Mouse (Mus musculus): ENCODE measurements around the gene Mlx. TPM values are rescaled to one million over a fixed set of nuclear protein-coding genes. Genes with fewer than 3 reads are reported as not detected.
A peak's percentile ranks its signal among the peaks of the same experiment; 100 is the strongest.
"Not testable (repeated sequence)": the region's sequence is repeated elsewhere in the genome, so short reads cannot be mapped to it uniquely, and the experiment has no call there.

The Mlx gene
- total and polyA plus RNA-seq, 3 experiments, result 13.0 to 45.9 (median 40.5) TPM

DNA sequence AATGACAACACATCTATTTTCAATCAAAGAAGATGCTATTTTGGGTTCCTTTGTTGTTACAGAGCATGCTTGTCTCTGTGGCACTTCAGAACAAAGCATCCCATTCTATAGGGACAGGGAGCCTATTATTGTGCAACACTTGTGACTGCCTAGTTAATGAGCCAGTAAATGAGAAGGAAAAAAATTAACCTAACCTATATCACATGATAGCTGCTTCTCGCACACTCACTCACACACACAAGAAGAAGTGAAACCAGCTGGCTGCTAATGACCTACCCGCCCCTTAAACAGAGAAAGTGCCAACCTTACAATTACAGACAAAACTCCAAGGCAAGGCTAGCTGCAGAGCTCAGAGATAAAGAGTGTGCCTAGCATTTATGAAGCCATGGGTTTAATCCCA, 28.5 kb downstream of the Mlx start:
- Histone ChIP-seq H3K27me3 (ENCODE audit: insufficient read depth, low read length) (no peaks in the 10 kb centered on the region), H3K4me3 (ENCODE audit: low read depth, low read length) (no peak overlapping the region), H3K4me1 (ENCODE audit: insufficient read depth, low read depth, low read length) (peaks cover 44% of the 10 kb centered on the region), H3K9me3 (replicated peaks) (peaks cover 3% of the 10 kb centered on the region; the same call in 1 of the 2 replicates), H3K36me3 (replicated peaks) (peaks cover 61% of the 10 kb centered on the region)
- TF ChIP-seq POLR2AphosphoS5 (IDR thresholded peaks at IDR 0.05; ENCODE audit: insufficient replicate concordance, low read depth, low read length) (no peak), GATA2 (IDR thresholded peaks at IDR 0.05; ENCODE audit: borderline replicate concordance, low read depth, low read length) (no peak), GATA1 (IDR thresholded peaks at IDR 0.05; ENCODE audit: borderline replicate concordance, low read length) (no peak), CTCF (IDR thresholded peaks at IDR 0.05; ENCODE audit: low read depth, low read length) (no peak), TAL1 (conservative IDR thresholded peaks at IDR 0.05; ENCODE audit: low read depth, low read length) (no peak)
- ATAC-seq (ENCODE audit: extremely low read depth, insufficient number of reproducible peaks, low FRiP score, poor library complexity, severe bottlenecking), result no peak
- no peak for DNase-seq (ENCODE audit: low spot score)

GRCm38 (mm10) chr11:101118105-101118504, 31.0 kb downstream of the Mlx start:
- H3K36me3 ChIP-seq (replicated peaks), result peaks cover 58% of the 10 kb centered on the region
- no peak for TF ChIP-seq CTCF (IDR thresholded peaks at IDR 0.05; ENCODE audit: low read depth, low read length)
- TF ChIP-seq TAL1 (conservative IDR thresholded peaks at IDR 0.05; ENCODE audit: low read depth, low read length), result no peak
- no peak for TF ChIP-seq GATA2 (IDR thresholded peaks at IDR 0.05; ENCODE audit: borderline replicate concordance, low read depth, low read length)
- no peak for TF ChIP-seq GATA1 (IDR thresholded peaks at IDR 0.05; ENCODE audit: borderline replicate concordance, low read length)
- no peak for TF ChIP-seq POLR2AphosphoS5 (IDR thresholded peaks at IDR 0.05; ENCODE audit: insufficient replicate concordance, low read depth, low read length)

DNA sequence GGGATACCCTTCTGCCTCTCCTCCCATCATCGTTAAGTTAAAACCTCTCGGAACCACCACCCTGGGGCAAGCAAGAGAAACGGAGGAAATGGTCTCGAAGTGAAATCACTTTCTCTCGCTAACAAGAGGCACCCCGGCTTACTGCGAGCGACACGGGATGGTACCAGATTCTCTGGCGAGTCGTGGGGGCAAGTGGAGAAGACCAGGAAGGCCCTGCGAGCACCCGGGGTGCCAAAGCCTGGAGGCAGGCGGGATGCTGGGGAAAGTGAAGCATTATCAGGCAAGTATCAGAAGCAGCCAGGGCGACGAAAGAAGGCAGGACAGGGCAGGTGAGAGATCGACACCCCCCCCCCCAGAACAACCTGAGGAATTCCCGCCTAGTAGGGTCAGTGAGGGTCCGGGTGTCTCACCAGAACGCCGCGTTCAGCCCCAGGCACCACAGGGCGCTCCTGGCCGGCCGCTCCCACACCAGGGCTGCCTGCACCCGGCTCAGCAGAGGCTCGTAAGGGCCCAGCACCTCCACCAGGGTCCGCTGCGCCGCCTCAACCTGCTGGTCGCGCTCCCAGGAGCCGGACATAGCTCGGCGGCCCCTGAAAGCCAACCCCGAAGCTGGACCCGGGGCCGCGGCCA, 32.2 kb downstream of the Mlx start:
- Histone ChIP-seq H3K36me3 (replicated peaks) (peaks cover 60% of the 10 kb centered on the region), H3K4me1 (ENCODE audit: insufficient read depth, low read depth, low read length) (peaks cover 57% of the 10 kb centered on the region)

More at GRCm38 (mm10) chr11:101118105-101118504, 31.0 kb downstream of the Mlx start:
- Histone ChIP-seq H3K9me3 (replicated peaks) (no peaks in the 10 kb centered on the region), H3K4me1 (ENCODE audit: insufficient read depth, low read depth, low read length) (peaks cover 55% of the 10 kb centered on the region), H3K27me3 (ENCODE audit: insufficient read depth, low read length) (no peaks in the 10 kb centered on the region), H3K4me3 (ENCODE audit: low read depth, low read length) (peak overlapping the region; percentile 92; the same call in 1 of the 2 replicates)
- no peak for DNase-seq (ENCODE audit: low spot score)
- no peak for ATAC-seq (ENCODE audit: extremely low read depth, insufficient number of reproducible peaks, low FRiP score, poor library complexity, severe bottlenecking)

DNA sequence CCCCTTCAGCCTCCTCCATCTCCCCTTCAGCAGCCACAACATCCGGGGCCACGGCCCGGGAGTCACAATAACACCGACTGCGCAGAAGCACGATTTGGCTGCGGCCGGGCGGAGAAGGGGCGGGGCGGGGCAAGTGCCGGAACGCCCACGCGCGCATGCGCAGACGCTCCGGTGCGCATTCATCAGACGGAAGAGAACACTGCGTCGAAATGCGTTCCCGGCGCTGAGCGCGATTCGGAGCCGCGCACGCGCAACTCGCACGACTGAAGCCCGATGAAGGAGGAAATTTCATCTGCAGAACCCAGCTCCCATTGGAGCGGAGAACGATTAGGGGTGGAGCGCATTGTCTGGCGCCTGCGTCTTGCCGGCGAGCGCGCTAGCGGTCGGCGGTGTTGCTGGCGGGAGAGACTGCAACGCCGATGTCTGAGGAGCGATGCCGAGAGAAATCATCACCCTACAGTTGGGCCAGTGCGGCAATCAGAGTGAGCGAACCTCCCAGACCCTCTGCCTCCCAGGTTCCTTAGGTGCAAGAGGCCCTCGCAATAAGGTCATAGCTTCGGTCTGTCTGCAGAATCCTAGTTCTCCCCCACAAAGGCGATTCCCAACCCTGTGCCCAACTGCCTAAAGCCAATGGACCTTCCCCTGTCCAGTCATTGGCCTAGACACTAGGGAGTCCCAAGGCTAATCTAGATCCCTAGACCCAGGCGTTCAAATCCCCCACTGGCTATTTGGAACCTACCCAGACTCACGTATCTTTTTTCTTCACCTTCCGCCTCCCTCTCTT, 32.9 kb downstream of the Mlx start, which contains the start of the genes Retreg3 and Tubg1:
Retreg3 (minus strand) TSS at position 133 of the 784 bp plus-strand sequence.
Tubg1 (plus strand) TSS at position 178 of the 784 bp plus-strand sequence.
- peak; percentile 94 for DNase-seq (ENCODE audit: low spot score)

More for the DNA sequence above, 32.2 kb downstream of the Mlx start:
- TF ChIP-seq POLR2AphosphoS5 (IDR thresholded peaks at IDR 0.05; ENCODE audit: insufficient replicate concordance, low read depth, low read length), result no peak
- TF ChIP-seq TAL1 (conservative IDR thresholded peaks at IDR 0.05; ENCODE audit: low read depth, low read length), result no peak
- no peak for TF ChIP-seq GATA1 (IDR thresholded peaks at IDR 0.05; ENCODE audit: borderline replicate concordance, low read length)
- TF ChIP-seq GATA2 (IDR thresholded peaks at IDR 0.05; ENCODE audit: borderline replicate concordance, low read depth, low read length), result no peak
- TF ChIP-seq CTCF (IDR thresholded peaks at IDR 0.05; ENCODE audit: low read depth, low read length), result no peak
- ATAC-seq (ENCODE audit: extremely low read depth, insufficient number of reproducible peaks, low FRiP score, poor library complexity, severe bottlenecking) (no peak), DNase-seq (ENCODE audit: low spot score) (peak; percentile 77)
- Histone ChIP-seq H3K4me3 (ENCODE audit: low read depth, low read length) (peak overlapping the region; percentile 92), H3K27me3 (ENCODE audit: insufficient read depth, low read length) (0 out of 2 replicates have a peak, but pooled peaks cover under 1% of the 10 kb centered on the region), H3K9me3 (replicated peaks) (no peaks in the 10 kb centered on the region)

DNA sequence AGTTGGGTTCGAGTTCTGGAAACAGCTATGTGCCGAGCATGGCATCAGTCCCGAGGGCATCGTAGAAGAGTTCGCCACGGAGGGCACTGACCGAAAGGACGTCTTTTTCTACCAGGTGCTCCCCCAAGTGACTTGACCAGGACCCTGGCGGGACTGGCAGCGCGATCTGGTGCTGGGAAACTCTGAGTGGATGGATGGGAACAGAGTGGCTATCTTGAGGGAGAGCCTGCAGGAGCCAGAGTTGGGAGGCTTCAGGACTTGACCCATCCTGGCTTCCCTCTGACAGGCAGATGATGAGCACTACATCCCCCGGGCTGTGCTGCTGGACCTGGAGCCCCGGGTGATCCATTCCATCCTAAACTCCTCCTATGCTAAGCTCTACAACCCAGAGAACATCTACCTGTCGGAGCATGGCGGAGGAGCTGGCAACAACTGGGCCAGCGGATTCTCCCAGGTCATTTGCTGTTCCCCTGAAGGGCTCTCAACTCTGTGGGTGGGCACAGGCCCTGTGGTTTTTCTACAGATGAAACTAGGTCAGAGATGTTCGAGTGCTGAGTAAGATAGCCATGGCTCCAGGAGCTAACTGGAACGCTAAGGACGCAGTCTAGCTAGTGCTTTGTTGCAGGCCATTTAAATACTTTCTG, 33.6 kb downstream of the Mlx start:
- DNase-seq (ENCODE audit: low spot score), result no peak
- ATAC-seq (ENCODE audit: extremely low read depth, insufficient number of reproducible peaks, low FRiP score, poor library complexity, severe bottlenecking), result no peak
- H3K36me3 ChIP-seq (replicated peaks), result peaks cover 57% of the 10 kb centered on the region
- H3K9me3 ChIP-seq (replicated peaks), result no peaks in the 10 kb centered on the region
- peaks cover 6% of the 10 kb centered on the region; the same call in 1 of the 2 replicates for H3K27me3 ChIP-seq (ENCODE audit: insufficient read depth, low read length)
- peak overlapping the region; percentile 92 for H3K4me3 ChIP-seq (ENCODE audit: low read depth, low read length)
- peaks cover 49% of the 10 kb centered on the region for H3K4me1 ChIP-seq (ENCODE audit: insufficient read depth, low read depth, low read length)
- TF ChIP-seq CTCF (IDR thresholded peaks at IDR 0.05; ENCODE audit: low read depth, low read length) (no peak), TAL1 (conservative IDR thresholded peaks at IDR 0.05; ENCODE audit: low read depth, low read length) (no peak), GATA1 (IDR thresholded peaks at IDR 0.05; ENCODE audit: borderline replicate concordance, low read length) (no peak), GATA2 (IDR thresholded peaks at IDR 0.05; ENCODE audit: borderline replicate concordance, low read depth, low read length) (no peak), POLR2AphosphoS5 (IDR thresholded peaks at IDR 0.05; ENCODE audit: insufficient replicate concordance, low read depth, low read length) (no peak)

More for the DNA sequence above, 32.9 kb downstream of the Mlx start, which contains the start of the genes Retreg3 and Tubg1:
- H3K9me3 ChIP-seq (replicated peaks), result no peaks in the 10 kb centered on the region
- H3K4me3 ChIP-seq (ENCODE audit: low read depth, low read length), result peak within 1 kb of the TSS; percentile 92
- peak; percentile 90 for ATAC-seq (ENCODE audit: extremely low read depth, insufficient number of reproducible peaks, low FRiP score, poor library complexity, severe bottlenecking)
- TF ChIP-seq CTCF (IDR thresholded peaks at IDR 0.05; ENCODE audit: low read depth, low read length) (no peak), GATA1 (IDR thresholded peaks at IDR 0.05; ENCODE audit: borderline replicate concordance, low read length) (no peak), GATA2 (IDR thresholded peaks at IDR 0.05; ENCODE audit: borderline replicate concordance, low read depth, low read length) (no peak), TAL1 (conservative IDR thresholded peaks at IDR 0.05; ENCODE audit: low read depth, low read length) (no peak), POLR2AphosphoS5 (IDR thresholded peaks at IDR 0.05; ENCODE audit: insufficient replicate concordance, low read depth, low read length) (no peak)
- H3K27me3 ChIP-seq (ENCODE audit: insufficient read depth, low read length), result peaks cover 6% of the 10 kb centered on the region; the same call in 1 of the 2 replicates
- peaks cover 58% of the 10 kb centered on the region for H3K36me3 ChIP-seq (replicated peaks)
- peaks cover 53% of the 10 kb centered on the region for H3K4me1 ChIP-seq (ENCODE audit: insufficient read depth, low read depth, low read length)

DNA sequence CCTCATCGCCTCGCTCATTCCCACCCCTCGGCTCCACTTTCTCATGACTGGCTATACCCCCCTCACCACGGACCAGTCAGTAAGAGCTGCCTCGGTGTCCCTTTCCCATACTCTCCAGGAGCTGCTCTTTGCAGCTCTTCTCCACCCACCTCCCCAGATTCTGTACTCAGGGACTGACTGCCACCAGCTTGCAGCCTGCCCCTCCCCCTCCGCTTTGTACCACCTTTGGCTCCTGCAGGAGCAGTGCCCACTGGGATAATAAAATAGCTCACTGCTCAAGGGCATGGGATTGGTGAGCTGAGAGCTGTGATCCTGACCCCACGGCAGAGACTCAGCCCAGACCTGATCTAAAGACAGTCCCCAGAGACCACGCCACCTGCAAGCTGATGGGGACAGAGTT, 37.4 kb downstream of the Mlx start:
- Histone ChIP-seq H3K36me3 (replicated peaks) (peaks cover 56% of the 10 kb centered on the region), H3K4me1 (ENCODE audit: insufficient read depth, low read depth, low read length) (peaks cover 33% of the 10 kb centered on the region)
- not testable (repeated sequence) for H3K4me3 ChIP-seq (ENCODE audit: low read depth, low read length); ATAC-seq (ENCODE audit: extremely low read depth, insufficient number of reproducible peaks, low FRiP score, poor library complexity, severe bottlenecking); H3K27me3 ChIP-seq (ENCODE audit: insufficient read depth, low read length); H3K9me3 ChIP-seq (replicated peaks); DNase-seq (ENCODE audit: low spot score)

GRCm38 (mm10) chr11:101125008-101125407, 37.9 kb downstream of the Mlx start:
- ATAC-seq (ENCODE audit: extremely low read depth, insufficient number of reproducible peaks, low FRiP score, poor library complexity, severe bottlenecking); H3K9me3 ChIP-seq (replicated peaks); H3K27me3 ChIP-seq (ENCODE audit: insufficient read depth, low read length); DNase-seq (ENCODE audit: low spot score); H3K4me3 ChIP-seq (ENCODE audit: low read depth, low read length): not testable (repeated sequence)
- Histone ChIP-seq H3K36me3 (replicated peaks) (peaks cover 56% of the 10 kb centered on the region), H3K4me1 (ENCODE audit: insufficient read depth, low read depth, low read length) (peaks cover 35% of the 10 kb centered on the region)
